Comparison of ENCODE assay signal across 11 mouse cellular contexts in the genomic region with DNA sequence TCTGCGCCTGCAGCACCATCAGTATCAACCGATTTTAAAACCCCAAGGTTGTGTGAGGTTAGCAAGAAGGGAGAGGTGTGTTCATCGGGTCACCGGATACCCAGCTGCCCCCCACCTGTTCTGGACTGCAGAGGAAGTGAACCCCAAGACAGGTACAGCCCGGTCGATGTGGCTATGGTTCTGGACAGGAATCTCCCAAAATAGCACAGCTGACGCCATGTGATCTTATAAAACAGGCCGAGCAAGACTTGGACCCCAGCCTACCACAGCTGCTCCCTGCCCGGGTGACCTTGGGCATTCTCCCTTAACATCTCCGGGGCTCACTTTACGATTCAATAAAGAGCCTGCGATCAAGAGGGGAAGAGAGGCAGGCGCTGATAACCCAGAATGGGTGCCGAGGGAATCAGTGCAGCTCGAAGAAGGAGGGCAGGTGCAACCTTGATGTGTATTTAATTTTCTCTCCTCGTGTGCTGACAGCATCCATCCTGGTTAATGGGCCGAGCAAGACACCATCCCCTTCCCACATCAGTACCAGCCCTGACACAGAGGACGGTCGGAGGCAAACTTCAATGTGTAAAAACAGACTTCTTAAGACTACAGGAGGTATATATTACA. TPM values are rescaled to one million over a fixed set of nuclear protein-coding genes. Genes with fewer than 3 reads are reported as not detected.
A peak's percentile ranks its signal among the peaks of the same experiment; 100 is the strongest.
DNase-seq lines count a peak whose midpoint lies in the region; ATAC-seq lines count a peak whose summit lies in the region.
"Had no signal": no experiment of that assay in that cellular context is flagged by ENCODE, and none has a peak within 500 bp of the region (broad histone marks: within the 10 kb centered on the region; RNA-seq: fewer than 3 reads in every experiment).

No protein-coding gene starts in this region.

- peaks cover 20% of the 10 kb centered on the region for H3K27me3 ChIP-seq in forebrain, embryonic 12.5 days
- no peaks in the 10 kb centered on the region for H3K27me3 ChIP-seq in forebrain, embryonic 11.5 days (ENCODE audit: control insufficient read depth, insufficient read depth, low read length)
- H3K27me3 ChIP-seq in midbrain, embryonic 13.5 days = peaks cover 5% of the 10 kb centered on the region
- no peaks in the 10 kb centered on the region; the same call in 1 of the 2 replicates for H3K27me3 ChIP-seq in midbrain, embryonic 14.5 days (ENCODE audit: control insufficient read depth, insufficient read depth, low read length)
- H3K27me3 ChIP-seq: midbrain, embryonic 15.5 days had no signal

- WGBS in forebrain, embryonic 12.5 days = 87% methylated on average over 19 of the region's 19 CpGs
- 86% methylated on average over 19 of the region's 19 CpGs for WGBS in forebrain, embryonic 11.5 days
- WGBS in midbrain, embryonic 13.5 days = 68% methylated on average over 19 of the region's 19 CpGs
- WGBS in midbrain, embryonic 14.5 days = 67% methylated on average over 19 of the region's 19 CpGs

- H3K9me3 ChIP-seq in forebrain, embryonic 12.5 days = no peaks in the 10 kb centered on the region
- H3K9me3 ChIP-seq in forebrain, embryonic 11.5 days (ENCODE audit: control insufficient read depth, low read length) = no peaks in the 10 kb centered on the region
- H3K9me3 ChIP-seq in midbrain, embryonic 13.5 days = no peaks in the 10 kb centered on the region
- no peaks in the 10 kb centered on the region for H3K9me3 ChIP-seq in midbrain, embryonic 14.5 days (ENCODE audit: control insufficient read depth, low read length)
- H3K9me3 ChIP-seq: midbrain, embryonic 15.5 days had no signal

- no peak overlapping the region for H3K9ac ChIP-seq in forebrain, embryonic 12.5 days
- no peak overlapping the region for H3K9ac ChIP-seq in forebrain, embryonic 11.5 days (ENCODE audit: low read length)
- H3K9ac ChIP-seq in midbrain, embryonic 13.5 days (replicated peaks) = no peak overlapping the region
- H3K9ac ChIP-seq in midbrain, embryonic 14.5 days (replicated peaks; ENCODE audit: low read length) = no peak overlapping the region
- H3K9ac ChIP-seq: midbrain, embryonic 15.5 days had no signal

- intact Hi-C loops in heart, postnatal 36 days (cut with DNase I) = no loop called here

- peak overlapping the region; percentile 42; the same call in 1 of the 2 replicates for H3K27ac ChIP-seq in forebrain, embryonic 12.5 days
- no peak overlapping the region for H3K27ac ChIP-seq in forebrain, embryonic 11.5 days (ENCODE audit: low read depth, low read length)
- H3K27ac ChIP-seq in midbrain, embryonic 13.5 days = peak overlapping the region; percentile 19; the same call in 1 of the 2 replicates
- H3K27ac ChIP-seq in midbrain, embryonic 14.5 days (replicated peaks; ENCODE audit: low read depth, low read length) = no peak overlapping the region

- H3K4me1 ChIP-seq in forebrain, embryonic 12.5 days = peaks cover 34% of the 10 kb centered on the region
- peaks cover 8% of the 10 kb centered on the region; the same call in 1 of the 2 replicates for H3K4me1 ChIP-seq in forebrain, embryonic 11.5 days (replicated peaks; ENCODE audit: control insufficient read depth, insufficient read depth, low read length)
- peaks cover 53% of the 10 kb centered on the region for H3K4me1 ChIP-seq in midbrain, embryonic 13.5 days (replicated peaks)
- peaks cover 36% of the 10 kb centered on the region for H3K4me1 ChIP-seq in midbrain, embryonic 14.5 days (ENCODE audit: control insufficient read depth, insufficient read depth, low read length)

- no peak for ATAC-seq in forebrain, embryonic 12.5 days (ENCODE audit: low FRiP score)
- no peak for ATAC-seq in forebrain, embryonic 11.5 days (replicated peaks; ENCODE audit: low FRiP score)
- no peak for ATAC-seq in midbrain, embryonic 13.5 days
- ATAC-seq in midbrain, embryonic 14.5 days (ENCODE audit: low FRiP score, low TSS enrichment) = no peak
- ATAC-seq: midbrain, embryonic 15.5 days had no signal

- H3K36me3 ChIP-seq in forebrain, embryonic 12.5 days (replicated peaks) = no peaks in the 10 kb centered on the region
- H3K36me3 ChIP-seq in forebrain, embryonic 11.5 days (ENCODE audit: control insufficient read depth, insufficient read depth, low read length) = no peaks in the 10 kb centered on the region
- H3K36me3 ChIP-seq in midbrain, embryonic 13.5 days = peaks cover 5% of the 10 kb centered on the region
- peaks cover 5% of the 10 kb centered on the region for H3K36me3 ChIP-seq in midbrain, embryonic 14.5 days (ENCODE audit: control insufficient read depth, insufficient read depth, low read length)

- H3K4me2 ChIP-seq in forebrain, embryonic 12.5 days = no peak overlapping the region
- H3K4me2 ChIP-seq in forebrain, embryonic 11.5 days (ENCODE audit: low read depth, low read length, severe bottlenecking) = no peak overlapping the region
- no peak overlapping the region for H3K4me2 ChIP-seq in midbrain, embryonic 13.5 days (replicated peaks)
- no peak overlapping the region for H3K4me2 ChIP-seq in midbrain, embryonic 14.5 days (ENCODE audit: low read length)
- H3K4me2 ChIP-seq: midbrain, embryonic 15.5 days had no signal

- no peak overlapping the region for H3K4me3 ChIP-seq in forebrain, embryonic 12.5 days (replicated peaks)
- H3K4me3 ChIP-seq in forebrain, embryonic 11.5 days (ENCODE audit: low read depth, low read length) = no peak overlapping the region
- no peak overlapping the region for H3K4me3 ChIP-seq in midbrain, embryonic 13.5 days (replicated peaks)
- H3K4me3 ChIP-seq in midbrain, embryonic 14.5 days (replicated peaks; ENCODE audit: low read depth, low read length) = no peak overlapping the region
- H3K4me3 ChIP-seq: midbrain, embryonic 15.5 days had no signal

- DNase-seq in forebrain, embryonic 11.5 days (ENCODE audit: low spot score) = no peak
- no peak for DNase-seq in midbrain, embryonic 14.5 days
- DNase-seq in heart, postnatal 36 days = peak; percentile 26 to 50
- DNase-seq in skeletal muscle tissue, adult 2 months (ENCODE audit: low read depth, low spot score) = peak; percentile 87
- DNase-seq in spleen, postnatal 14 days (ENCODE audit: low spot score in 2 of 2) = no peak
- DNase-seq in layer of hippocampus, postnatal 10 days (ENCODE audit: low spot score in 2 of 2) = no peak
- DNase-seq: cerebellum, adult 11-12 months; lung, adult 18-20 months had no signal

RNA-seq across cellular contexts. Expression of gene Gm340, which starts 36.7 kb away (rescaled TPM):
- polyA plus RNA-seq in forebrain, embryonic 12.5 days (2016; fragmentation: Nextera tagmentation; extraction: Ambion mirVana) = 3.0 and 3.7 TPM in 2 replicates
- 4.8 and 5.3 TPM in 2 replicates for polyA plus RNA-seq in forebrain, embryonic 11.5 days (2014; fragmentation: Nextera tagmentation; extraction: Ambion mirVana)
- polyA plus RNA-seq in midbrain, embryonic 13.5 days (2015; fragmentation: Nextera tagmentation; extraction: Ambion mirVana) = 2.8 and 3.5 TPM in 2 replicates
- polyA plus RNA-seq in midbrain, embryonic 14.5 days (2014; fragmentation: Nextera tagmentation; extraction: Ambion mirVana) = 4.6 and 5.1 TPM in 2 replicates
- total RNA-seq in heart, postnatal 36 days (2021) = 1 to 10 TPM; 8.7 to 9.0 TPM
- total RNA-seq in layer of hippocampus, postnatal 10 days (2021) = 10 to 100 TPM in 1 of 2 experiments, 1 to 10 TPM in 1; 9.4 to 11.4 TPM

Comparison
In these comparisons a context has a peak if more than half of its experiments do, and no peak if none do; other contexts are left out.
1. H3K27ac ChIP-seq: peak in forebrain, embryonic 12.5 days (single experiment) and midbrain, embryonic 13.5 days (single experiment); none in forebrain, embryonic 11.5 days (single experiment) and midbrain, embryonic 14.5 days (single experiment).
2. DNase-seq: peak in heart, postnatal 36 days (2 of 2) and skeletal muscle tissue, adult 2 months (single experiment); none in forebrain, embryonic 11.5 days (single experiment), midbrain, embryonic 14.5 days (single experiment), spleen, postnatal 14 days (0 of 2) and layer of hippocampus, postnatal 10 days (0 of 2).